Comparison of ENCODE assay signal across 16 mouse cellular contexts in the genomic region with DNA sequence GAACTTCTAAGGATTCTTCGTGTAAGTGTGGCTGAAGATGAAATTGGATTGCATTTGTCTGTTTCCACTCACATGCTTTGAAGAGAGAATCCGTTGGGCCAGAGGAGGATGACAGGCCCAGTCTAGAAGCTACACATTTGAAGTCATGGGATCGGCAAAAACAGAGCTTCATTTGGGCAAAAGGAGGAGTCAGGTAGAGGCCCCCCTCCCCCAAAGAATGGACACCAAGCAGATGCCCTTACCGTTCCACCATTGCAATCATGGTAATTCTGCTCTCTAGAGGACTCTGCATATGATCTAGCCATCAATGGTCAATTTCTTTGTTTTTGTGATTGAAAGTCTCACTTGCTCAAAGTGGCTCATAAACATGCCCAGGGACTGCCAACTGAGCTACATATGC.
"Had no signal": no experiment of that assay in that cellular context is flagged by ENCODE, and none has a peak within 500 bp of the region (broad histone marks: within the 10 kb centered on the region; RNA-seq: fewer than 3 reads in every experiment).

No protein-coding gene starts in this region.

- H3K9me3 ChIP-seq: neural tube, embryonic 13.5 days; neural tube, embryonic 15.5 days; stomach, embryonic 15.5 days had no signal

- H3K27ac ChIP-seq: neural tube, embryonic 13.5 days; neural tube, embryonic 15.5 days; stomach, embryonic 15.5 days; stomach, postnatal 0 days had no signal

- H3K4me1 ChIP-seq: neural tube, embryonic 15.5 days; stomach, embryonic 15.5 days had no signal

- H3K36me3 ChIP-seq: neural tube, embryonic 13.5 days; neural tube, embryonic 15.5 days; stomach, embryonic 15.5 days had no signal

- H3K4me2 ChIP-seq: neural tube, embryonic 13.5 days; neural tube, embryonic 15.5 days; stomach, embryonic 15.5 days had no signal

- H3K4me3 ChIP-seq: neural tube, embryonic 13.5 days; neural tube, embryonic 15.5 days; stomach, embryonic 15.5 days had no signal

- DNase-seq: retina, postnatal 1 day; right cerebral cortex, adult 18-20 months; right cerebral cortex, postnatal 14 days; right cerebral cortex, postnatal 25 days; right cerebral cortex, postnatal 4 days; spleen, adult 18-20 months; thymus, adult 18-20 months; thymus, adult 2 months; thymus, postnatal 14 days; thymus, postnatal 25 days; thymus, postnatal 36 days; thymus, postnatal 4 days had no signal

- H3K9ac ChIP-seq: neural tube, embryonic 13.5 days; neural tube, embryonic 15.5 days; stomach, embryonic 15.5 days had no signal

- H3K27me3 ChIP-seq: neural tube, embryonic 13.5 days; neural tube, embryonic 15.5 days; stomach, embryonic 15.5 days had no signal
